ENCODE assay signal across 11 mouse cellular contexts in genomic region chr13:97253418-97253981, GRCm38 (mm10). TPM values are rescaled to one million over a fixed set of nuclear protein-coding genes. Genes with fewer than 3 reads are reported as not detected.
A peak's percentile ranks its signal among the peaks of the same experiment; 100 is the strongest.
DNase-seq lines count a peak whose midpoint lies in the region; ATAC-seq and TF ChIP-seq lines count a peak whose summit lies in the region.
"Had no signal": no experiment of that assay in that cellular context is flagged by ENCODE, and none has a peak within 500 bp of the region (broad histone marks: within the 10 kb centered on the region; RNA-seq: fewer than 3 reads in every experiment).

No protein-coding gene starts in this region.

- peaks cover 31% of the 10 kb centered on the region for H3K36me3 ChIP-seq in heart, embryonic 12.5 days
- peaks cover 52% of the 10 kb centered on the region for H3K36me3 ChIP-seq in hindbrain, embryonic 10.5 days
- peaks cover 7% of the 10 kb centered on the region; the same call in 1 of the 2 replicates for H3K36me3 ChIP-seq in midbrain, embryonic 11.5 days (ENCODE audit: control insufficient read depth, insufficient read depth, low read length)

- peaks cover 45% of the 10 kb centered on the region for H3K4me1 ChIP-seq in heart, embryonic 12.5 days (replicated peaks)
- H3K4me1 ChIP-seq in hindbrain, embryonic 10.5 days (replicated peaks) = peaks cover 89% of the 10 kb centered on the region
- peaks cover 76% of the 10 kb centered on the region for H3K4me1 ChIP-seq in midbrain, embryonic 11.5 days (ENCODE audit: control insufficient read depth, insufficient read depth, low read length)

- H3K9ac ChIP-seq in heart, embryonic 12.5 days = no peak overlapping the region
- no peak overlapping the region for H3K9ac ChIP-seq in midbrain, embryonic 11.5 days (ENCODE audit: low read length)
- H3K9ac ChIP-seq: limb, embryonic 15.5 days had no signal

- H3K27ac ChIP-seq in heart, embryonic 12.5 days (ENCODE audit: poor library complexity, severe bottlenecking) = no peak overlapping the region
- H3K27ac ChIP-seq in hindbrain, embryonic 10.5 days = peak overlapping the region; percentile 79
- no peak overlapping the region for H3K27ac ChIP-seq in midbrain, embryonic 11.5 days (ENCODE audit: low read depth, low read length)
- H3K27ac ChIP-seq in gastrocnemius, adult 2 months = no peak overlapping the region
- H3K27ac ChIP-seq: limb, embryonic 15.5 days had no signal

- no peak for TF ChIP-seq CTCF in gastrocnemius, adult 2 months (IDR thresholded peaks at IDR 0.05)

- H3K4me2 ChIP-seq in heart, embryonic 12.5 days = no peak overlapping the region
- no peak overlapping the region for H3K4me2 ChIP-seq in midbrain, embryonic 11.5 days
- H3K4me2 ChIP-seq: limb, embryonic 15.5 days had no signal

- 0 out of 2 replicates have a peak, but pooled peaks cover under 1% of the 10 kb centered on the region for H3K27me3 ChIP-seq in heart, embryonic 12.5 days (replicated peaks)
- H3K27me3 ChIP-seq in hindbrain, embryonic 10.5 days (ENCODE audit: insufficient read depth, poor library complexity, severe bottlenecking) = peaks cover 6% of the 10 kb centered on the region; the same call in 1 of the 2 replicates
- H3K27me3 ChIP-seq in midbrain, embryonic 11.5 days (ENCODE audit: control insufficient read depth, insufficient read depth, low read length) = no peaks in the 10 kb centered on the region
- H3K27me3 ChIP-seq: limb, embryonic 15.5 days; Patski had no signal

- 60% methylated on average over 6 of the region's 6 CpGs for WGBS in heart, embryonic 12.5 days
- 63% methylated on average over 6 of the region's 6 CpGs for WGBS in hindbrain, embryonic 10.5 days
- WGBS in midbrain, embryonic 11.5 days = 55% methylated on average over 6 of the region's 6 CpGs

- intact Hi-C loops in gastrocnemius, adult 2 months (cut with DNase I) = no loop called here

- no peak for ATAC-seq in heart, embryonic 12.5 days (ENCODE audit: insufficient number of reproducible peaks, low FRiP score)
- ATAC-seq in midbrain, embryonic 11.5 days (ENCODE audit: low FRiP score) = no peak
- ATAC-seq: Patski had no signal

- peak; percentile 91 for DNase-seq in heart, adult 11 months
- DNase-seq in cerebellum, adult 11-12 months = peak; percentile 70
- no peak for DNase-seq in hindbrain, embryonic 10.5 days (ENCODE audit: low spot score)
- DNase-seq in midbrain, embryonic 11.5 days (ENCODE audit: low spot score, missing footprints) = peak; percentile 90
- DNase-seq in gastrocnemius, adult 2 months = no peak
- DNase-seq in frontal cortex, postnatal 36 days (ENCODE audit: low spot score in 2 of 2) = no peak
- DNase-seq in urinary bladder, postnatal 36 days (ENCODE audit: low spot score in 2 of 2) = no peak
- DNase-seq: kidney, adult 9 months had no signal

- no peaks in the 10 kb centered on the region for H3K9me3 ChIP-seq in heart, embryonic 12.5 days (replicated peaks)
- H3K9me3 ChIP-seq in hindbrain, embryonic 10.5 days = no peaks in the 10 kb centered on the region
- H3K9me3 ChIP-seq in midbrain, embryonic 11.5 days (ENCODE audit: control insufficient read depth, low read length) = no peaks in the 10 kb centered on the region
- H3K9me3 ChIP-seq: limb, embryonic 15.5 days had no signal

- H3K4me3 ChIP-seq in heart, embryonic 12.5 days = no peak overlapping the region
- H3K4me3 ChIP-seq in hindbrain, embryonic 10.5 days = no peak overlapping the region
- H3K4me3 ChIP-seq in midbrain, embryonic 11.5 days (ENCODE audit: low read depth, low read length) = no peak overlapping the region
- H3K4me3 ChIP-seq in gastrocnemius, adult 2 months = no peak overlapping the region
- H3K4me3 ChIP-seq: limb, embryonic 15.5 days had no signal

RNA-seq across cellular contexts. Expression of gene Enc1, which starts 12.6 kb away (rescaled TPM):
- 4.5 and 5.7 TPM in 2 replicates for polyA plus RNA-seq in heart, embryonic 12.5 days (2016; fragmentation: Nextera tagmentation; extraction: Ambion mirVana)
- 11.2 and 18.6 TPM in 2 replicates for polyA plus RNA-seq in hindbrain, embryonic 10.5 days (2016; fragmentation: Nextera tagmentation; extraction: Ambion mirVana)
- polyA plus RNA-seq in midbrain, embryonic 11.5 days (2014; fragmentation: Nextera tagmentation; extraction: Ambion mirVana) = 18.4 and 19.8 TPM in 2 replicates
- total RNA-seq in gastrocnemius, adult 2 months (2021) = 1 to 10 TPM; 1.1 to 4.8 TPM

RNA-seq across cellular contexts. Expression of gene Hexb, which starts 55.3 kb away (rescaled TPM):
- polyA plus RNA-seq in heart, embryonic 12.5 days (2016; fragmentation: Nextera tagmentation; extraction: Ambion mirVana) = 32.5 and 33.1 TPM in 2 replicates
- polyA plus RNA-seq in hindbrain, embryonic 10.5 days (2016; fragmentation: Nextera tagmentation; extraction: Ambion mirVana) = 18.7 and 23.4 TPM in 2 replicates
- 25.8 and 26.1 TPM in 2 replicates for polyA plus RNA-seq in midbrain, embryonic 11.5 days (2014; fragmentation: Nextera tagmentation; extraction: Ambion mirVana)
- 10 to 100 TPM in 1 of 2 experiments, 1 to 10 TPM in 1; 7.6 to 10.9 TPM for total RNA-seq in gastrocnemius, adult 2 months (2021)

Comparison
In these comparisons a context has a peak if more than half of its experiments do, and no peak if none do; other contexts are left out.
1. DNase-seq: peak in heart, adult 11 months (single experiment), cerebellum, adult 11-12 months (single experiment) and midbrain, embryonic 11.5 days (single experiment); none in hindbrain, embryonic 10.5 days (single experiment), gastrocnemius, adult 2 months (single experiment), frontal cortex, postnatal 36 days (0 of 2) and urinary bladder, postnatal 36 days (0 of 2).